Mouse (Mus musculus) midbrain, embryonic 13.5 days (tissue): Measurements from ENCODE around the gene Gm21118. TPM values are rescaled to one million over a fixed set of nuclear protein-coding genes. Genes with fewer than 3 reads are reported as not detected.
"Not testable (repeated sequence)": the region's sequence is repeated elsewhere in the genome, so short reads cannot be mapped to it uniquely, and the experiment has no call there.

Experiments used
- ATAC-seq: fragments of 200-750 bp; cut with Nextera tagmentation; 2 replicates; pipeline ENCODE4 v1.8.0; 2017; ENCODE audit warnings: mild to moderate bottlenecking, moderate TSS enrichment, moderate library complexity
- H3K27ac ChIP-seq: fragments of 300-500 bp; sonication (generic); 2 replicates; pipeline ENCODE4 v1.5.1; 2015; ENCODE audit warnings: inconsistent platforms, mild to moderate bottlenecking, moderate library complexity
- H3K27me3 ChIP-seq: fragments of 300-500 bp; sonication (generic); 2 replicates; pipeline ENCODE4 v1.6.1; 2015; ENCODE audit warnings: mild to moderate bottlenecking, inconsistent platforms
- H3K36me3 ChIP-seq: fragments of 300-500 bp; sonication (generic); 2 replicates; pipeline ENCODE4 v1.6.1; 2015; ENCODE audit warnings: mild to moderate bottlenecking, inconsistent platforms
- H3K4me1 ChIP-seq: fragments of 300-500 bp; sonication (generic); replicated peaks from 2 replicates; pipeline ENCODE4 v1.6.1; 2015; ENCODE audit warnings: inconsistent platforms
- H3K4me2 ChIP-seq: fragments of 300-500 bp; sonication (generic); replicated peaks from 2 replicates; pipeline ENCODE4 v1.6.1; 2015; ENCODE audit warnings: moderate library complexity, mild to moderate bottlenecking, inconsistent platforms
- H3K4me3 ChIP-seq: fragments of 300-500 bp; sonication (generic); replicated peaks from 2 replicates; pipeline ENCODE4 v1.5.1; 2015; ENCODE audit warnings: mild to moderate bottlenecking, inconsistent platforms
- H3K9ac ChIP-seq: fragments of 300-500 bp; sonication (generic); replicated peaks from 2 replicates; pipeline ENCODE4 v1.6.1; 2015; ENCODE audit warnings: mild to moderate bottlenecking, inconsistent platforms
- H3K9me3 ChIP-seq: fragments of 300-500 bp; sonication (generic); 2 replicates; pipeline ENCODE4 v1.6.1; 2016; ENCODE audit warnings: mild to moderate bottlenecking, inconsistent platforms
- WGBS: fragments of 180-500 bp; shearing (Covaris S2); methylation state at CpG from one replicate; pipeline ENCODE4 v1.1.7; 2015; 5-methylcytosine and 5-hydroxymethylcytosine counted together
- polyA plus RNA-seq: library from polyadenylated mRNA; unstranded; fragments of >200 nt; fragmentation: Nextera tagmentation; extraction: Ambion mirVana; gene quantifications from 2 replicates; pipeline ENCODE4 v1.2.1, GENCODE M21; 2015

Gene Gm21118
- polyA plus RNA-seq: not detected in 2 replicates

- not testable (repeated sequence) for H3K9ac ChIP-seq, H3K27ac ChIP-seq, H3K36me3 ChIP-seq, H3K4me1 ChIP-seq, H3K27me3 ChIP-seq, H3K9me3 ChIP-seq, H3K4me3 ChIP-seq, ATAC-seq, H3K4me2 ChIP-seq
- no CpG with 5 or more reads among the region's 4 CpGs for WGBS
Measured at GRCm38 (mm10) chrY:70273542-70273941, at the start of gene Gm21118. Gene Gm21118 (minus strand): TSS chrY:70273642.

GRCm38 (mm10) chrY:70303187-70303586 lies 29.7 kb upstream of the Gm21118 start, which contains the start of the genes Gm29423 and Gm29644:
Gene Gm29423 (minus strand): TSS chrY:70303287.
Gene Gm29644 (minus strand): TSS chrY:70303343.
- not testable (repeated sequence) for H3K27me3 ChIP-seq, H3K9ac ChIP-seq, H3K4me2 ChIP-seq, H3K27ac ChIP-seq, H3K9me3 ChIP-seq, H3K36me3 ChIP-seq, H3K4me3 ChIP-seq, ATAC-seq, H3K4me1 ChIP-seq
- WGBS: no CpG with 5 or more reads among the region's 2 CpGs

Other genes starting within 250 kb of the Gm21118 start
- not detected in 2 replicates for gene Gm29423, start 29.6 kb upstream of the Gm21118 start, polyA plus RNA-seq
- gene Gm29644, start 29.7 kb upstream of the Gm21118 start, polyA plus RNA-seq: not detected in 2 replicates
- not detected in 2 replicates for gene Gm20888, start 168.2 kb upstream of the Gm21118 start, polyA plus RNA-seq